Mouse (Mus musculus) embryonic facial prominence, embryonic 13.5 days (tissue): ENCODE data around the gene Katnbl1. TPM values are rescaled to one million over a fixed set of nuclear protein-coding genes. Genes with fewer than 3 reads are reported as not detected.

ENCODE experiments used
- ATAC-seq: fragments of 200-750 bp; cut with Nextera tagmentation; 2 replicates; pipeline ENCODE4 v1.8.0; 2017; ENCODE audit warnings: low read depth; ENCODE audit not compliant: insufficient number of reproducible peaks, insufficient read depth, low FRiP score, low TSS enrichment
- H3K27ac ChIP-seq: fragments of 300-500 bp; sonication (generic); 2 replicates; pipeline ENCODE4 v1.5.1; 2015; ENCODE audit warnings: moderate library complexity, mild to moderate bottlenecking, inconsistent platforms
- H3K27me3 ChIP-seq: fragments of 300-500 bp; sonication (generic); 2 replicates; pipeline ENCODE4 v1.6.1; 2015; ENCODE audit warnings: mild to moderate bottlenecking, inconsistent platforms
- H3K36me3 ChIP-seq: fragments of 300-500 bp; sonication (generic); 2 replicates; pipeline ENCODE4 v1.6.1; 2015; ENCODE audit warnings: mild to moderate bottlenecking, inconsistent platforms
- H3K4me1 ChIP-seq: fragments of 300-500 bp; sonication (generic); 2 replicates; pipeline ENCODE4 v1.6.1; 2015; ENCODE audit warnings: inconsistent platforms
- H3K4me2 ChIP-seq: fragments of 300-500 bp; sonication (generic); 2 replicates; pipeline ENCODE4 v1.6.1; 2015; ENCODE audit warnings: moderate library complexity, mild to moderate bottlenecking, inconsistent platforms
- H3K4me3 ChIP-seq: fragments of 300-500 bp; sonication (generic); 2 replicates; pipeline ENCODE4 v1.5.1; 2015; ENCODE audit warnings: mild to moderate bottlenecking, inconsistent platforms
- H3K9ac ChIP-seq: fragments of 300-500 bp; sonication (generic); 2 replicates; pipeline ENCODE4 v1.6.1; 2015; ENCODE audit warnings: mild to moderate bottlenecking, inconsistent platforms
- H3K9me3 ChIP-seq: fragments of 300-500 bp; sonication (generic); 2 replicates; pipeline ENCODE4 v1.6.1; 2016; ENCODE audit warnings: inconsistent platforms
- WGBS: fragments of 180-500 bp; shearing (Covaris S2); methylation state at CpG from one replicate; pipeline ENCODE4 v1.1.7; 2015; ENCODE audit warnings: mixed read lengths; 5-methylcytosine and 5-hydroxymethylcytosine counted together
- polyA plus RNA-seq: library from polyadenylated mRNA; unstranded; fragments of >200 nt; fragmentation: Nextera tagmentation; extraction: Ambion mirVana; gene quantifications from 2 replicates; pipeline ENCODE4 v1.2.1, GENCODE M21; 2015

The Katnbl1 gene
- polyA plus RNA-seq, 1 experiment from 2014 or later: 46.6 TPM

DNA sequence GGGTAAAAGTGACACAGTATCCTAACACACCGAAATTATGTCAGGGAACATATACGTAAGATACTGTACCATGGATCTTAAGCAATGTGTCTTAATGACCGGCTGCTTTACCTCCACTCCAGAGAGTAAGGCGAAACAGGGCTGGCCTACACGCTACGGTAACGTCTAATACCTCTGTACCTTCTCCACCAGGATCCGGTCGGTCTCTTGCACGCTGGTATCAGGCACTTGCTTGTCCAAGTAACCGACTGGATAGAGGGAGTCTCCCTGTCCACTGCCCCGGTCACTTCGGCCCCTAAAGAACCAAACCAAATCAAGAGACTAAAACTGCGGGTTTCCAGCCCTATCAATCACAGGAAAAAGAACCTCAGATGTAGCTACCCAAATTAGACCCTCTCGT lies 11.8 kb upstream of the Katnbl1 start:
- no peak for ATAC-seq
- H3K4me1 ChIP-seq: peaks cover 13% of the 10 kb centered on the region

DNA sequence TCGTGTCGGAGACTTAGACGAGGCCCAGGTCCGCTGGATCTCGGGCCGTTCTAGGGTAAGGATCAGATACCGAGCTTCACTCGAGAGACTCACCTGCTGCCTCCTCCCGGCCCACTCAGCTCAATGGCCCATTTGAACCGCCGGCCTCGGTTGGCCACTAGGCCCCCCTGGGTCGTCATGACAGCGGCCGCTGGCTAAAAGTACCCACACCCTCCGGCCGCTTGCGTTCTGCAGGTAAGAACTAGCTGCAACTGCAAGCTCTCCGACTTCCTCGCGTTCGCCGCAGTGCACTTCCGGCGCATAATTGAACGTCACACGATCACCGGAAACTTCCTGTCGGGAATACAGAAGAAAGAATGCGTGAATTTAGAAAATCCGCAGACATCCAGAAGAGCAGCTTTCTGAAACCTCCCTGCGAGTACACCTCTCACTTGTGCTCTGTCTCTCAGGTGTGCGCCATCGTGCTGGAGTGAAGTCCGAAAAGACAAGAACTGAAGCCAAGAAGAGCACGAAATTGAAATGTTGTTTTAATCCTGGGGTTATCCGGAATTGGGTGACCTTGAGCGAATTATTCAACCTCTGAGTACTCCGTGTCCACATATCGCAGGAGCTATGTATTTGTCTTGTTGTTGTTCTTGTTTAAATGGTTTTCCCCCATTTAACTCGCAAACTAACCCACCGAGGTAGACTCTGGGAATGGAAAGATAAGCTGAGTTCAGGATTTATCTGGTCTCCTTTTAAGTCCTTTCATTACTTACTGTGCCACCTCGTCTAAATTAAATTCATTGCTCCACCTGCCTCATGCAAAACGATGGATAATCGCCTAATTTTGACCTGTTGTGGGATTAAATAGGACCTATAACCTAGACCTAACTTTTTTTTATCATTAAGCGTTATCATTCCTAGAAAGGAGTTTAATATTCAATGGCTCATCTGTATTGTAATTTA lies 11.0 kb upstream of the Katnbl1 start, which contains the start of gene Emc4:
Gene Emc4, minus strand, starts transcription at position 302 of the 948 bp plus-strand sequence.
- peaks cover 21% of the 10 kb centered on the region for H3K36me3 ChIP-seq
- H3K4me1 ChIP-seq: peaks cover 13% of the 10 kb centered on the region
- peak within 1 kb of the TSS; percentile 89 for H3K4me2 ChIP-seq
- 1% methylated on average over 46 of the region's 46 CpGs for WGBS
- peak within 1 kb of the TSS; percentile 95 for H3K4me3 ChIP-seq
- ATAC-seq: peak; percentile 78
- H3K27me3 ChIP-seq: no peaks in the 10 kb centered on the region
- H3K9me3 ChIP-seq: no peaks in the 10 kb centered on the region
- peak within 1 kb of the TSS; percentile 87 for H3K9ac ChIP-seq
- H3K27ac ChIP-seq: peak within 1 kb of the TSS; percentile 78

More for the DNA sequence above, 11.8 kb upstream of the Katnbl1 start:
- Histone ChIP-seq H3K9me3 (no peaks in the 10 kb centered on the region), H3K27ac (no peak overlapping the region; the same call in 1 of the 2 replicates), H3K27me3 (no peaks in the 10 kb centered on the region), H3K4me2 (peak overlapping the region; percentile 89), H3K4me3 (peak overlapping the region; percentile 95), H3K9ac (peak overlapping the region; percentile 87), H3K36me3 (peaks cover 27% of the 10 kb centered on the region)
- 16% methylated on average over 15 of the region's 15 CpGs for WGBS

DNA sequence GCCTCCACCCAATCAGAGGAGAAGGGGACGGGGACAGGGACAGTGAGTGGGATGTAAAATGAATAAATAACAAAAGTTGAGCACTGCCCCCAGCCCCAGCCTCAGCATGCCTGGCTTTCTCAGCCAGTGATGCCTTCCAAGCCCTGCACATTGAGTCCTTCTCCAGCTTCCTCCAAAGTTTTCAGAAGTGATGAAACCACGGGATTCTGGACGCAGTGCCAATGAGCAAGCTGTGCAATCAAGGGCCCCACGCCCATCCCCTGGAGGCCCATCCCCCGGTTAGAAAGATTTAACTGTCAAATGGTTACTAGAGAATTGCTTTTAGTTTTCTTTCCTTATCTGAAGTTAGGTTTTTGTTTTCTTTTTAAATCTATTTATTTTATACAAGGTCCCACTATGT lies 9.1 kb upstream of the Katnbl1 start:
- WGBS: 70% methylated on average over 5 of the region's 5 CpGs
- Histone ChIP-seq H3K9me3 (no peaks in the 10 kb centered on the region), H3K9ac (no peak overlapping the region), H3K36me3 (peaks cover 3% of the 10 kb centered on the region; the same call in 1 of the 2 replicates), H3K4me3 (no peak overlapping the region), H3K27ac (no peak overlapping the region), H3K4me1 (peaks cover 13% of the 10 kb centered on the region), H3K4me2 (no peak overlapping the region), H3K27me3 (no peaks in the 10 kb centered on the region)
- no peak for ATAC-seq

DNA sequence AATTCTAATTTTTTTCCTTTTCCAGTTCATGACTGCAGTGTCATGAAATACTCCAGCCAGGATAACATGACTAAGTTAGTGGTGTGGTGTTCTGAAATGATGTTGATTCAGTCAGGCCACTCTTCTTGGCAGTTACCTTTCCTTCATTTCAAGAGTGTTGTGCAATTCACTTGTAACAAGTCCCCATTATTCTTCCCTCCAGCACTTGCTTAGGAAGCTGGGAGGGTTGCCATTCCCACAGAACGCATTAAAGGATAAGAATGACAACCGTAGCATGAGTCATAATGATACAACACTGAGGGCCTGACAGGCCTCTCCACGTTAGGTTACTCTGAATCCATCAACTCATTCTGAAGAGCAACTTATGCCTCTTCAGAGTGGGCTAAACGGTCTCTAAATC lies 5.9 kb upstream of the Katnbl1 start:
- H3K4me3 ChIP-seq: no peak overlapping the region
- H3K9me3 ChIP-seq: no peaks in the 10 kb centered on the region
- no peaks in the 10 kb centered on the region for H3K4me1 ChIP-seq
- ATAC-seq: no peak
- H3K36me3 ChIP-seq: no peaks in the 10 kb centered on the region
- no peak overlapping the region for H3K4me2 ChIP-seq
- no peak overlapping the region for H3K9ac ChIP-seq
- WGBS: 58% methylated on average over 4 of the region's 4 CpGs
- H3K27me3 ChIP-seq: no peaks in the 10 kb centered on the region
- no peak overlapping the region for H3K27ac ChIP-seq

DNA sequence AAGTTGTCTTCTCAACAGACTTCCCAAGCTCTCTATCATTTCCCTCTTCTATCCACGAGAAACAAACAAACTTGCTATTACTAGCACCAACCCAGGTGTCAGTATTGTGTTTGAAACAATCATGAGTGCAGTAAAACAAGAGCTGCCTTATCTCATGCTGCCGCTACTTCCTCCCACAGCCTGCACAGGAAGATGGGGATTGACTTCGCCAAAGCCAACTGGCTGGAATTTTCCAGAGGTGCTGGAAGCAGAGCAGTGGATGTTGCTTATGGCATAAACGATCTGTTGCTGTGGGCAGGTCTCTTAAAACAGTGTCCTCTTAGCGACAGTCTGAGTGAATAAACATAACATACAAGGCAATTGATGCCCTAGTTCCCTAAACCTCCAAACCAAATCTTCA lies 4.4 kb upstream of the Katnbl1 start:
- 59% methylated on average over 5 of the region's 5 CpGs for WGBS
- Histone ChIP-seq H3K9me3 (no peaks in the 10 kb centered on the region), H3K4me1 (no peaks in the 10 kb centered on the region), H3K27me3 (no peaks in the 10 kb centered on the region), H3K4me2 (no peak overlapping the region), H3K27ac (no peak overlapping the region), H3K36me3 (no peaks in the 10 kb centered on the region), H3K9ac (no peak overlapping the region), H3K4me3 (no peak overlapping the region)
- no peak for ATAC-seq

DNA sequence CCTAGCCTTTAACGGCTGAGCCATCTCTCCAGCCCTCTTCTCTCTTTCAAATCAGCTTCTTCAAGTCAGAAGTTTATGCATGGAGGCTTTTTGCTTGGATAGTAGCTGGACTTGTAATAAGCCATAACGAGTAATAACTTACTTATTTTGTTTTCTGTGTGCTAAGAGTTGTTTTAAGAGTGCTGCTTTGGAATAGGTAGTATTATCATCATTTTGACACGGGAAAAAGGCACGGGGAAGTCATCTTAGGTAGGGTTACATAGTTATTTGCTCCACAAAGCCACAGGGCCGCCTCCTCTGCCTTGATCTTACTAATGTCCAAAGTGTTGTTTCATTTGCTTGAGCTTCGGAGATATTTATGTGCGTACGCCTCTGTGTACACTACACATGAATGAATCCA lies 1.1 kb downstream of the Katnbl1 start:
- Histone ChIP-seq H3K9ac (peak overlapping the region; percentile 94), H3K9me3 (no peaks in the 10 kb centered on the region), H3K36me3 (0 out of 2 replicates have a peak, but pooled peaks cover 4% of the 10 kb centered on the region), H3K4me3 (peak overlapping the region; percentile 96), H3K27me3 (no peaks in the 10 kb centered on the region), H3K27ac (0 out of 2 replicates have a peak overlapping the region, but pooled peaks have one; percentile 92), H3K4me2 (peak overlapping the region; percentile 73), H3K4me1 (peaks cover 10% of the 10 kb centered on the region)
- ATAC-seq: no peak
- 37% methylated on average over 8 of the region's 8 CpGs for WGBS

DNA sequence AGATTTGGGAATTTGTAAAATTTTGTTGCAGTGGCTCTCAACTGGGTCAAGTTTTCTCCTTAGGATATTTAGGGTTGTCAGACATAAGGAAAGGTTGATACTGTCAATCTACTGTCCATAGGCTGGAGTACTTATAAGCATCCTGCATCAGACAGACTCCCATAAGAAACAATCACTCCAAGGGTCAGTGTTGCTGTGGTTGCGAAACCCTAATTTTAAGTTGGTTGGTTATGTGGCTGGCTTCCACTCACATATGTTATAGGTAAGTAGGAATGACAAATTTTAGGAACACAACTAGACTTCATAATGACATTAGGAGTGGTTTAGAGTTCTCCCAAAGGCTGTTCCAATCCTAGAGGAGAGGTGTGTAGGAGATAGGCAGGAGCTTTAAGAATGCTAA lies 2.2 kb downstream of the Katnbl1 start:
- Histone ChIP-seq H3K9me3 (no peaks in the 10 kb centered on the region), H3K27me3 (no peaks in the 10 kb centered on the region), H3K4me1 (peaks cover 10% of the 10 kb centered on the region), H3K9ac (no peak overlapping the region), H3K4me2 (peak overlapping the region; percentile 73; the same call in 1 of the 2 replicates), H3K36me3 (0 out of 2 replicates have a peak, but pooled peaks cover 4% of the 10 kb centered on the region), H3K27ac (no peak overlapping the region), H3K4me3 (no peak overlapping the region)
- ATAC-seq: no peak
- 100% methylated on average over 1 of the region's 1 CpGs for WGBS

DNA sequence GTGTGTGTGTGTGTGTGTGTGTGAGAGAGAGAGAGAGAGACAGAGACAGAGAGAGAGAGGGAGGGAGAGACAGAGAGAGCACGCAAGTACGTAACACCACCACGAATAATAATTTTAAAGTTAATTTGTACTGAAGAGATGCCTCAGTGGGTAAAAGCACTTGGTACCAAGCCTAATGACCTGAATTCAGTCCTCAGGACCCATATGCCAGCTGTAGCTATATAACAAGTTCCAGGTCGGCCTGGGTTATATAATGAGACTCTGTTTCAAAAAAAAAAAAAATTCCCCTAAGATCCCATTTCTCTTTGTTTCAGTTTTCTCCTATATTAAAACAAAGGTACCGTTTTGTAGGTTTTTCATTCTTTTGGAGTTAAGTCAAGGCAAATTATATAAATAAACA lies 11.8 kb downstream of the Katnbl1 start:
- H3K4me3 ChIP-seq: no peak overlapping the region
- peaks cover 4% of the 10 kb centered on the region for H3K4me1 ChIP-seq
- no peak overlapping the region for H3K4me2 ChIP-seq
- H3K27me3 ChIP-seq: no peaks in the 10 kb centered on the region
- no peaks in the 10 kb centered on the region for H3K36me3 ChIP-seq
- H3K9me3 ChIP-seq: no peaks in the 10 kb centered on the region
- no peak overlapping the region for H3K27ac ChIP-seq
- no peak overlapping the region for H3K9ac ChIP-seq
- ATAC-seq: no peak
- 81% methylated on average over 5 of the region's 5 CpGs for WGBS

DNA sequence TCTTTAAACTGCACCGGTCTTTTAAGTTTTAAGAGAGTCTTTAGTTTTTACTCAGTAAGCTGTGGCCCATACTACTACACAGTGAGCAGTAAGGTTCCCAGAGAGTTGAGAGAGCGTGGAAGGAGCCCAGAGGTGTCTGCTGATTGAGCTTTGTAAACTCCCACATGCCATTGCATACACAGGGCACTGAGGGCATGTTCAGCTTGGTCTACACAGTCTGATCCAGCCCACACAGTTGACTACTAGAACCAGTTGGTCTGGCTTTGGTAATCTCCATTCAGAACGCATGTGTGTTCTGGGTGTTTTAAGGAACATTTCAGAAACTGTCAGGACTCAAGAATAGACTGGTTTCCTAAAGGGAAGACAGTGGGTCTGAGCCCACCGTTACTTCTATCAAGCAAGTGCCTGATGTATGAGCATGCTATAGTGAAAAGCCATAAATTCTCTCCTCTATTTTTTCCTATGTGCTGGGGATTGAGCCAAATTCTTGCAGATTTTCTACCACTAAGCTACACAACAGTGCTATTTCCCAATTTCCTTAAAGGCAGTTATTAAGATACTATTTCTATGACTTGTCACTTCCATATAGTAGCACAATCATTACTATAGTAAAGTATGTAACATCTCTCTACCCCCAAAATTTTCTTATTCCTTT lies 12.5 kb downstream of the Katnbl1 start:
- Histone ChIP-seq H3K9me3 (no peaks in the 10 kb centered on the region), H3K9ac (no peak overlapping the region), H3K27ac (no peak overlapping the region), H3K36me3 (no peaks in the 10 kb centered on the region), H3K27me3 (no peaks in the 10 kb centered on the region), H3K4me1 (peaks cover 4% of the 10 kb centered on the region), H3K4me3 (no peak overlapping the region), H3K4me2 (no peak overlapping the region)
- ATAC-seq: no peak
- WGBS: 84% methylated on average over 4 of the region's 4 CpGs

DNA sequence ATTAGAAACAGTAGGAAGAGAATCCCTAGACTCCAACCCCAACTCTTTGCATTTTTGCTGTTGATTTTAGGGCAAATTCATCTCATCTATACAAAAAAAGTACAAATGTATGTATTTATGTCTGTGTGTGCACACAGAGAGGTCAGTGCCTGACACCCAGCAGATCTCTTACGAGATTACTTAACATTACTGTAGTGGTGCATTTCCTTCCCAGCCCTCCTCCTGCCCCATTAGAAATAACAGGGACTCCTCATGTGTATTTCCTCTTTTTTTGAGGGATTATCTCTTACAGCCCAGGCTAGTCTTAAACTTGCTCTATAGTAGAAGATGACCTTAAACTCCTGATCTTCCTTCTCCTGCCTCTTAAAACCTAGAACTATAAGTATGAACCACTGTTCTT lies 13.7 kb downstream of the Katnbl1 start:
- Histone ChIP-seq H3K9me3 (no peaks in the 10 kb centered on the region), H3K27me3 (no peaks in the 10 kb centered on the region), H3K4me2 (no peak overlapping the region), H3K27ac (no peak overlapping the region), H3K9ac (no peak overlapping the region), H3K4me3 (no peak overlapping the region), H3K36me3 (no peaks in the 10 kb centered on the region), H3K4me1 (peaks cover 4% of the 10 kb centered on the region)
- 92% methylated on average over 1 of the region's 1 CpGs for WGBS
- no peak for ATAC-seq

DNA sequence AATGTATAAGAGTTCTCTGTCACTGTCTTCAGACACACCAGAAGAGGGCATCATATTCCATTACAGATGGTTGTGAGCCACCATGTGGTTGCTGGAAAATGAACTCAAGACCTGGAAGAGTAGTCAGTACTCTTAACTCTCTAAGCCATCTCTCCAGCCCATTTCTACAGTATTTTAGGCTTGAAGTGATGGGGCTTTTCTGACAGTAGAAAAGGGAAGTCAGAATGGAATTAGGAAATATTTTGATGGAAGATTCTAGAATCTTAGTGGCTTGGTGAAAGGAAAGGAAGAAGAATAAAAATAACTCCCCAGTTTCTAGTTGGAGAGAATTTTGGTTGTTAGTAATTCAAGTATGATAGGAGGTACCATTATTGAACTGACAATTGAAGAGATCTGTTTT lies 14.9 kb downstream of the Katnbl1 start:
- Histone ChIP-seq H3K4me2 (no peak overlapping the region), H3K36me3 (no peaks in the 10 kb centered on the region), H3K9ac (no peak overlapping the region), H3K4me3 (no peak overlapping the region), H3K4me1 (peaks cover 4% of the 10 kb centered on the region), H3K27ac (no peak overlapping the region), H3K9me3 (no peaks in the 10 kb centered on the region), H3K27me3 (no peaks in the 10 kb centered on the region)
- no peak for ATAC-seq

DNA sequence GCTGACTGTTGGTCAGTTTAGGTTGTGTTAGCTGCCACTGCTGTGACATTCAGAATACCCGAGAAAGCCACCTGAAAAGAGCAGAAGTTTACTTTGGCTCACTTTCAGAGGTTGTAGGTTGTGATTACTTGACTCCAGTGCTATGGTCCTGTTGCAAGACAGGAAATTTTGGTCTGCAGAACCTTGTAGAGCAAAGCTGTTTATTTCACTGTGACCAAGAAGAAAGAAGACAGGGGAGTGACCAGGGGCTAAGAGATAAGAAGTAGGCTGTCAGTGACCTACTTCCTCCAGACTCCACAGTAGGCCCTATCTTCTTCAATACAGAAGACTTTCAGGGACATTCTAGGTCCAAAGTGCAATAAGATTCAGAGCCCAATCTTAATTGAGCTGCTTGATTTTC lies 17.6 kb downstream of the Katnbl1 start:
- no peaks in the 10 kb centered on the region for H3K4me1 ChIP-seq
- no peak overlapping the region for H3K4me2 ChIP-seq
- H3K27ac ChIP-seq: no peak overlapping the region
- H3K27me3 ChIP-seq: no peaks in the 10 kb centered on the region
- no peaks in the 10 kb centered on the region for H3K36me3 ChIP-seq
- H3K9me3 ChIP-seq: no peaks in the 10 kb centered on the region
- no peak overlapping the region for H3K4me3 ChIP-seq
- WGBS: 81% methylated on average over 1 of the region's 1 CpGs
- no peak for ATAC-seq
- H3K9ac ChIP-seq: no peak overlapping the region
